Mouse (Mus musculus) mammary gland, adult 2 months (tissue): ENCODE measurements around the gene Btbd6. TPM values are rescaled to one million over a fixed set of nuclear protein-coding genes. Genes with fewer than 3 reads are reported as not detected.

ENCODE experiments used
- polyA plus RNA-seq: library from polyadenylated mRNA; depleted of rRNA; stranded (reverse); fragments of >200 nt; gene quantifications from 2 replicates; pipeline ENCODE4 v1.2.3, GENCODE M21; 2012; ENCODE audit warnings: low replicate concordance; rRNA removed

The Btbd6 gene
- 26.8 and 124 TPM in 2 replicates for polyA plus RNA-seq

DNA sequence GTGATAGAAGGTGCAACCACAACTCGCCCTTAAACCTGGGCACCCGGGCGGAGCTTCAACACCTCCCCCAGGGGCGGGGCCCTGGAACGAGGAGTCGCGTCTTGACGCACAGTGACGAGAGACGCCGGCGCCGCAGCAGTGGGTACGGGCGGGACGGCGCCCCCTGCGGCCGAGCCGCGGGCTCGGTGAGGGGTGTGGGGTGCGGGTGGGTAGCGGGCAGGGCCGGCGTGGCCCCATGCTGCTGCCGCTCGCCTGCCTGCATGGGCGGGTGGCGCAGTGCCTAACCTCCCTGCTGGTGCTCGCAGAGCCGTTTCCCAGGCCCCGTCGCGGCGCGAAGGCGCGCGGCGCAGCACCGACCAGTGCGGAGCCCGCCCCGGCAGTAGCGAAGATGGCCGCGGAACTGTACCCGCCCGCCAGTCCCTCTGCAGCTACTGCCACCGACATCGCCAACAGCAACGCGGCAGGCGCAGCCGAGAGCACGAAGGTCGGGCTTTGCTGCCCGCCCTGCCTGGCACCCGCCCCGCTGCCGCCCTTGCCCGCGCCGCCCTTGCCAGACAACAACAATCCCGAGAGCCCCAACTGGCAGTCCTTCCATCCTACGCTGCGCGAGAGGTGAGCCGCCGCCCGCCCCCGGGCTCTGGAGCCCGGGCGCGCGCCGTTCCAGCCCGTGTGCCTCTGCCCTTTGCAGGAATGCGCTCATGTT is at the start of gene Btbd6:
Btbd6 (plus strand) TSS at position 112 of the 703 bp plus-strand sequence.

DNA sequence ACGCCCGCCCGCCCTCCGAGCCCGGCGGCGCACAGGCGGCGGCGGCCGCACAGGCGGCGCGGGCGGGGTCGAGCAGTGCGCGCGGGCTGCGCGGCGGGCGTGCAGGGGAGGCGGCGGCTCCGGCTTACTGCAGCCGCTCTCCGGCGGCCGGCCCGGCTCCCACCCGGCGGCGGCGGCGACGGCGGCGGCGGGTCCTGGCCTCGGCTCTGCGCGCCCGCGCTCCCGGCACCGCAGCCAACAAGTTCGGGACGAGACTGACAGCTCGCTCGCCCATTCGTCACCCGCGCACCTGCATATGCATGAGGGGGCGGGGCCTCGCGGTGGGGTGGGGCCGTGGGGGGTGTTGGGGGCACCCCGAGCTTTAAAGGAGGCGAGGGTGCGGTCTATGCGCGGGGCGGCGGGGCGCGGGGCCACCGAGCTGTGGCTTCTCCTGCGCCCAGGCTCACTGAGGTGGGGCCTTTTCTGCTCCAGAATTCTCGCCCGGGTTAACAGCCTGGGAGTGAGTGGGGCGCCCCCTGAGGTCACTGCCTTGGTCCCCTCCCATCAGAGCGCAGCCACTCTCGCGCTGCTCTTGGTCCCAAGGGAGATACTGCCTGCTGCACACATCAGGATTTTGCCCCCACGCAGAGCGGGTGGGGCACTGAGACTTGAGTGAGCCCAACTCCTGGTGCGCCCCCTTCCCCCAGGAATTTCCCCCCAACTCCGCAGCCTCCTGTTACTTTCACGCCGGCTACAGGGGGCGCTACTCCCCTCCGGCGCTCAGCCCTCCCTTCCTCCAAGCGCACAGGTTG is 46.5 kb upstream of the Btbd6 start, which contains the start of gene Jag2:
Jag2 (minus strand) TSS at position 215 of the 791 bp plus-strand sequence.

DNA sequence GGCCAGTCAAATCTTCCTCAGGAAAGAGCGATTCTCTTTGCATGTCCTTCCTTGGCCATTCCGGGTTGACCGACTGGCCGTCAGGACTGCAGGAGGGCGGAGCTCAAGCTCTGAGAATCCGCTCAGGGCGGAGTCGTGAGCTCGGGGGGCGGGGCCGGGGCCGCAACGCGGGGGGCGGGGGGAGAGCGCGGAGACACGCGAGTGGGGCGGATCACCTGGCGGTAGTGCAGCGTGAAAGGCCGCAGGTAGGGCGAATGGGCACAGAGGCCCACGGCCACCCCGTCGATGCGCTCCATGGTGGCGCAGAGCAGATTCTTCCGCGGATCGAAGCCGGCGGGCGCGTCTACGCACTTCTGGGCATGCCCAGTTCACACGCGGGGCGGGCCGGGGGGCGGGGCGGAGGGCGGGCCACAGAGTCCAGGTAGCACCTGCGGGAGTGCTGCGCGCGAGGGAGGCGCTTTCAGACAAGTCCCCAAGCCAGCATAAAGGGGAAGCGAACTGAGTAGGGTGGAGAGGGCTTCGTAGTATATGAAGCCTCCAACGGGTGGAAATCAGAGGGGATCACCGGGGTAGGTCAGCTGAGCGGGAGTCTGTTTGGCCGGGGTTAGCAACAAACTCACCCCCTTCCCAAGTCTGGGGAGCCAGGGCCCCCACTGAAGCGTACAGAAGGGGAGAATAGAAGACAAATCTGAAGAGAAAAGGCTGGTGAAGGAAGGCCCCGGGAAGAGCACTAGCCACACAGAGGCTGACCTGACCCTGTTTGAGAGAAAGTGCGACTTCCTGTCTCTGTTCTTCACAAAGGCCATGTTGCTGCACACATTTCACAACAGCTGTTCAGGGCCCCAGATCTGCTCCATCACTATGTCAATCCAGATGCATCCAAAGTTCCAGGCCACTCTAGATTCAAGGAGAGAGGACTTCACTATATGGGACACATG is 34.2 kb upstream of the Btbd6 start, which contains the start of gene Nudt14:
Nudt14 (minus strand) TSS at position 349 of the 938 bp plus-strand sequence.

DNA sequence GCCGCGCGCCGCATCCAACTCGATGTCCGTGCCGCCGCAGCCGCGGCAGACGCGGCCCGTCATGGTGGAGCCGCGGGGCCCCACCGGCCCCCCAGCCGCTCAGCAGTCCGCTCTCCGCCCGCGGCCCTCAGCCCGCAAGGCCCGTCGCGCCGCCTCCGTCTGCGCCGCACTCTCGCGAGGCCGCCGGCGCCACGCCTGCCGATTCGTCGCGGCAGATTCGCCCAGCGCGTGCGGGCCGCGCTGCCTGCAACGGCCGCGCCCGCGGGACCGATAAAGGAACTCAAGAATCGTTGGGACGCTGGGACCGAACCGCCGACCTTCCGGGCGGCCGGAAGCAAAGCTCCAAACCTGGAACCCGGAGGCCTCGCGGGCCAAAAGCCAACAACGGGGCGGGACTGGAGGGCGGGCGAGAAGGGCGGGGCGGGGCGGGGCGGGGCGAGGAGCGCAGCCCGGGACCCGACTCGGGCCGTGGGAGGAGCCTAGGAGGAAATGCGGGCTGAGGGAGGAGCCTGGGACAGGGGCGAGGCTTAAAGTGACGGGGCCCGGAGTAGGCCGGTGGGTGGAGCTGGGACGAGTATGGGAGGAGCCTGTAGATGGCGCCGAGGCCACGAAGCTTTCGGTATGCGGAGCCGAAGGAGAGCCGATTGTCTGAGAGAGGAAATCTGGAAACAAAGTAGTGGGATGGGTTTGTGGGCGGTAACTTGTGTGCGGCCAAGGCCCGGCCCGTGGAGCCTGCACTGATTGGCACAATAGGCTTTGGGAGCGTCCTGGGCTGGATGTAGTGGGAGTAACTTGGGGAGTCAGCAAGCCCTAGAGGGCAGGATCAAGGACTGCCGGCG is 24.2 kb downstream of the Btbd6 start, which contains the start of gene Brf1:
Brf1 (minus strand) TSS at position 411 of the 839 bp plus-strand sequence.

DNA sequence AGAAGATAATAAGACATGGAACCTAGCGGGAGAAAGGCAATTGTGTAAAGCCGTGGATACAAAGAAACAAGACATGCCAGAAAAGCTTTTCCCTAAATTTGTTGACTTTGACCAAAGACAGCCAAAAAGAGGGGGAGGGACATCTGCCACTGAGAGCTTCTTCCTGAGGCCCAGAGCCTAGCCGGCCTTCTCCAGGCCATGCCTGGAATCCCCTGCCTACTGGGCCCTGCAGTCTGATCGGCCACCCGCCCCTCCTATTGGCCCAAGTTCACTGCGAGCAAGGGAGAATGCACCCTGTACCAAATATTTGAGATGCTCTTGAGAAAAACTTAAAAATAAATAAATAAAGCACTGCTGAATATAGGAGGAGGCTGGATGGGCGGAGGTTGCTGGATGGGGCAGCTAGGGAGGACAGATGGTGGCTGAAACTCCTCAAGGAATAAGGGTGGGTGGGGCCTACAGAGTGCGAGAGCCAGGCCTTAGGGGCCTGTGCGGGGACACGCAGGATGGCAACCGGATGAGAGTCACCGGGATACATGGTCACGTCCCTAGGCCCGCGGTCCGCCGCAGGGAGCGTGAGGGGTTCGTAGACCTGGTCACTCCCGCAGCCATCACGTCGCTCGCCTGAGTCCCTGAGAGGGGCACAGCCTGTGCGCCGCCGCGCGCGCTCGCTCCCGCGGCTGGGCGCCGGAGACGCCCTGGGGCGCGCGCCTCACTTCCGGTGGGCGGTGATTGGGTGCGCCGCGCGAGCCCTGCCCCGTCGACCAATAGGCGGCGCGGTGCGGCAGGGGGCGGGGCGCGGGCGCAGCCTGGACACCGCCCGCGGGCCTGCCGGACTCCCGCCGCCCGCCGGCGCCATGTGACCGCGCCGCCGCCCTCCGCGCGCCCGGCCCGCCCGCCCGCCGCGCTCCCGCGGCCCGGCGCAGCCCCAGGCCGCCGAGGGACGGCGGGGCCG is 37.6 kb downstream of the Btbd6 start, which contains the start of gene Pacs2:
Pacs2 (plus strand) TSS at position 905 of the 955 bp plus-strand sequence.

Other genes with a start within 250 kb of the Btbd6 start
- 171 and 191 TPM in 2 replicates for gene Pld4, start 215.8 kb upstream of the Btbd6 start, polyA plus RNA-seq
- gene Ahnak2, start 173.8 kb upstream of the Btbd6 start, polyA plus RNA-seq = 14.3 and 15.8 TPM in 2 replicates
- gene Clba1, start 167.5 kb upstream of the Btbd6 start, polyA plus RNA-seq = 2.0 and 3.4 TPM in 2 replicates
- gene Cdca4, start 147.1 kb upstream of the Btbd6 start, polyA plus RNA-seq = 24.3 and 24.6 TPM in 2 replicates
- 46.4 and 48.6 TPM in 2 replicates for gene Gpr132, start 108.3 kb upstream of the Btbd6 start, polyA plus RNA-seq
- gene Jag2, start 46.7 kb upstream of the Btbd6 start, polyA plus RNA-seq = 32.8 and 44.7 TPM in 2 replicates
- gene Nudt14, start 34.4 kb upstream of the Btbd6 start, polyA plus RNA-seq = 31.3 and 33.2 TPM in 2 replicates
- gene Brf1, start 24.2 kb downstream of the Btbd6 start, polyA plus RNA-seq = 55.7 and 134 TPM in 2 replicates
- 57.6 and 59.4 TPM in 2 replicates for gene Pacs2, start 38.0 kb downstream of the Btbd6 start, polyA plus RNA-seq
- gene Tex22, start 98.0 kb downstream of the Btbd6 start, polyA plus RNA-seq = 0.27 and 0.31 TPM in 2 replicates
- 61.7 and 146 TPM in 2 replicates for gene Mta1, start 121.8 kb downstream of the Btbd6 start, polyA plus RNA-seq
- 324 and 338 TPM in 2 replicates for gene Crip2, start 163.8 kb downstream of the Btbd6 start, polyA plus RNA-seq
- 673 and 1,071 TPM in 2 replicates for gene Crip1, start 169.8 kb downstream of the Btbd6 start, polyA plus RNA-seq
- gene Tedc1, start 179.9 kb downstream of the Btbd6 start, polyA plus RNA-seq = 5.6 and 11.1 TPM in 2 replicates
- 1.1 and 3.0 TPM in 2 replicates for gene Tmem121, start 209.4 kb downstream of the Btbd6 start, polyA plus RNA-seq